Mouse (Mus musculus) lung, postnatal 0 days (tissue): Measurements from ENCODE around the gene Necab3. TPM values are rescaled to one million over a fixed set of nuclear protein-coding genes. Genes with fewer than 3 reads are reported as not detected.

Experiments
- ATAC-seq: fragments of 200-750 bp; cut with Nextera tagmentation; 2 replicates; pipeline ENCODE4 v1.8.0; 2017; ENCODE audit warnings: moderate library complexity
- DNase-seq: peaks from one replicate; pipeline ENCODE4 v3.0.0-alpha.2; 2016; ENCODE audit warnings: low spot score
- H3K27ac ChIP-seq: fragments of 300-500 bp; sonication (generic); 2 replicates; pipeline ENCODE4 v1.5.1; 2014; ENCODE audit warnings: antibody characterized with exemption, mild to moderate bottlenecking, low read length, mixed read lengths
- H3K27me3 ChIP-seq: fragments of 300-500 bp; sonication (generic); replicated peaks from 2 replicates; pipeline ENCODE4 v1.6.1; 2014; ENCODE audit warnings: low read length, mixed read lengths; ENCODE audit not compliant: insufficient read depth
- H3K36me3 ChIP-seq: fragments of 300-500 bp; sonication (generic); 2 replicates; pipeline ENCODE4 v1.6.1; 2014; ENCODE audit warnings: low read length, mixed read lengths; ENCODE audit not compliant: insufficient read depth
- H3K4me1 ChIP-seq: fragments of 300-500 bp; sonication (generic); 2 replicates; pipeline ENCODE4 v1.6.1; 2014; ENCODE audit warnings: antibody characterized with exemption, low read depth, low read length, mixed read lengths; ENCODE audit not compliant: insufficient read depth
- H3K4me2 ChIP-seq: fragments of 300-500 bp; sonication (generic); replicated peaks from 2 replicates; pipeline ENCODE4 v1.6.1; 2014; ENCODE audit warnings: low read depth, mild to moderate bottlenecking, low read length, moderate library complexity, mixed read lengths
- H3K4me3 ChIP-seq: fragments of 300-500 bp; sonication (generic); 2 replicates; pipeline ENCODE4 v1.5.1; 2014; ENCODE audit warnings: low read depth, low read length
- H3K9ac ChIP-seq: fragments of 300-500 bp; sonication (generic); replicated peaks from 2 replicates; pipeline ENCODE4 v1.6.1; 2014; ENCODE audit warnings: low read depth, mild to moderate bottlenecking
- H3K9me3 ChIP-seq: fragments of 300-500 bp; sonication (generic); 2 replicates; pipeline ENCODE4 v1.6.1; 2016; ENCODE audit warnings: low read length, mixed read lengths
- CTCF ChIP-seq: IDR thresholded peaks from 2 replicates; pipeline ENCODE4 v1.5.1; 2016; ENCODE audit warnings: antibody characterized with exemption, mild to moderate bottlenecking
- EP300 ChIP-seq: IDR thresholded peaks from 2 replicates; pipeline ENCODE4 v1.6.1; 2016; ENCODE audit warnings: antibody characterized with exemption, mild to moderate bottlenecking, control low read depth
- WGBS: fragments of 180-500 bp; shearing (Covaris S2); extraction: QIAGEN DNeasy Blood & Tissue Kit; methylation state at CpG from one replicate; pipeline ENCODE4 v1.1.7; 2014; 5-methylcytosine and 5-hydroxymethylcytosine counted together
- polyA plus RNA-seq: library from polyadenylated mRNA; unstranded; fragments of >200 nt; fragmentation: Nextera tagmentation; extraction: Ambion mirVana; gene quantifications from 2 replicates; pipeline ENCODE4 v1.2.1, GENCODE M21; 2015

The Necab3 gene
- polyA plus RNA-seq: 0.81 and 1.4 TPM in 2 replicates

DNA sequence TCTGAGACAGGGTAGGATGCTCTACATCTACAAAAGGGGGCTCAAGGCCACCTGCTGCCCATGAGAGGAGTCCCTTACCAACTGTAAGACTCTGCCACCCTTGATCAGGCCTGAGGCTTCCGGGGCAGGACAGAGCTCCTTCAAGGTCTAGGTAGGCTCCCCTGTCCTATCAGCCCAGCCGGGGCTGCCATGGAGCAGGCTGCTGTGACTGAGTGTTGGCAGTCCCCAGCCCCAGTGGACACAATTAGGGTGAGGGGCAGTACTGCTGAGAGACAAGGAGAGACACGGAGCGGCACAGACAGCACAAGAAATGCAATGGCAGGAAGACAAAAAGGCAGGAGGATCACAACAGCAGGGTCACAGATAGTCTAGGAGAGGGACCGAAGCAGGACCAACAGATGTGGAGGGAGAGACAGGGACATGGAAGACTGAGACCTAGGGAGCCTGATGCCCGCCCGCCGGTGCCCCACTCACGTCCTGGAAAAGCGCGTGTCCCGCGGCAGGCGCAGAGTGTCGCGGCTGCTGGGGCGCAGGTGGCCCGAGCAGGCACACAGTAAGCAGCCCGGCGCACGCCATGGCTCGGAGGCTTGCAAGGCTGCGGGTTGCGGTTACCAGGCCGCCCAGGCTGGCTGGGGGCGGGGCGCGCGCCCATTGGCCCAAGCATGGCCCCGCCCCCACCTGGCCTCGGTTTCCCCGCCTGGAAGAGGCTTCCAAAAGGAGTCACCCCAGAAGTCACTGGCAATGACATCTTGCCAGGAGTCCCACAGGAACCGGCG lies at the start of gene Necab3:
Necab3 (minus strand) TSS at position 627 of the 776 bp plus-strand sequence.
- Histone ChIP-seq H3K36me3 (no peaks in the 10 kb centered on the region), H3K27ac (no peak within 1 kb of the TSS), H3K4me3 (0 out of 2 replicates have a peak within 1 kb of the TSS, but pooled peaks have one; percentile 17), H3K4me1 (peaks cover 3% of the 10 kb centered on the region; the same call in 1 of the 2 replicates), H3K4me2 (peak within 1 kb of the TSS; percentile 41), H3K27me3 (no peaks in the 10 kb centered on the region), H3K9ac (no peak within 1 kb of the TSS), H3K9me3 (no peaks in the 10 kb centered on the region)
- ATAC-seq: peak; percentile 42; the same call in 1 of the 2 replicates
- TF ChIP-seq EP300 (no peak), CTCF (no peak)
- no peak for DNase-seq
- 9% methylated on average over 33 of the region's 34 CpGs for WGBS

DNA sequence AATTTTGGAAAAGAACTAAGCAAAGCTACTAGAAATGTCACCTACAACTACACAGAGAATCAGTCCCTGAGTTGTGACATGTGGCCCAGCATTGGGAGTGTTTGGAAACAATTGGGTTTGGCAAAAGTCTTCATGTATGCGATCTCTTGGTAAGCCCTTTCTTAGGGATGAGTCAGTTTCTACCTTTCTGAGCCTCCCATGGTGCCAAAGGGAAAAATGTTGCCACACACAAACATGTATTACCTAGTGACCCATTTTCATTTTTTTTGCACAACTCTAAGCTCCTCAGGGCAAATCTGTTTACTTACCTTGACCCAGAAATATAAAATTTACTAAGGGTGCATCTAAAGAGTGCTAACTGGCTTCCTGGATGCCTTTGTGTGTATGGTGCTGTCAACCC lies 48.3 kb upstream of the Necab3 start:
- no peak for TF ChIP-seq EP300
- no peak for TF ChIP-seq CTCF
- 70% methylated on average over 1 of the region's 1 CpGs for WGBS
- H3K4me3 ChIP-seq: no peak overlapping the region

DNA sequence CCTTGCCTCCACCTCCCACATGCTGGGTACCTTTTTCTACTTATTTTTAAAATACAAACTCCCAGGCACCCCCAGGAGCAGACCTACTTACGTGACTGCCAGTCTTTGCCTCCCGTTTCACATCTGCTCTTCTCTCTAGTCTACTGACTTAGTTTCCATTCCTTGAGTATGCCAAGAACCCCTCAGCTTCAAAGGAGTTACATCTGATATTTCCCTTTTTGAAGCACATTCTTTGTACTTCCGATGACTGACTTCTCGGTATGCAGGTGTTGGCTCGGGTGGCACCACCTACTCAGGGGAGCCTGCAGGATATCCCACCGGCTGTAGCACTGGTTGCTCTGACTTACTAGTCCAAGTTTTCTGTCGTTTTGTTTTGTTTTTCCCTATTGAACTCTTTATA lies 45.5 kb upstream of the Necab3 start:
- 18% methylated on average over 7 of the region's 7 CpGs for WGBS
- ATAC-seq: no peak
- peak overlapping the region; percentile 34 for H3K27ac ChIP-seq

More for the DNA sequence above, 48.3 kb upstream of the Necab3 start:
- DNase-seq: no peak
- H3K27ac ChIP-seq: no peak overlapping the region
- no peaks in the 10 kb centered on the region for H3K36me3 ChIP-seq
- H3K4me1 ChIP-seq: peaks cover 3% of the 10 kb centered on the region; the same call in 1 of the 2 replicates
- no peak for ATAC-seq
- H3K27me3 ChIP-seq: no peaks in the 10 kb centered on the region
- no peak overlapping the region for H3K4me2 ChIP-seq
- H3K9ac ChIP-seq: no peak overlapping the region
- H3K9me3 ChIP-seq: no peaks in the 10 kb centered on the region

DNA sequence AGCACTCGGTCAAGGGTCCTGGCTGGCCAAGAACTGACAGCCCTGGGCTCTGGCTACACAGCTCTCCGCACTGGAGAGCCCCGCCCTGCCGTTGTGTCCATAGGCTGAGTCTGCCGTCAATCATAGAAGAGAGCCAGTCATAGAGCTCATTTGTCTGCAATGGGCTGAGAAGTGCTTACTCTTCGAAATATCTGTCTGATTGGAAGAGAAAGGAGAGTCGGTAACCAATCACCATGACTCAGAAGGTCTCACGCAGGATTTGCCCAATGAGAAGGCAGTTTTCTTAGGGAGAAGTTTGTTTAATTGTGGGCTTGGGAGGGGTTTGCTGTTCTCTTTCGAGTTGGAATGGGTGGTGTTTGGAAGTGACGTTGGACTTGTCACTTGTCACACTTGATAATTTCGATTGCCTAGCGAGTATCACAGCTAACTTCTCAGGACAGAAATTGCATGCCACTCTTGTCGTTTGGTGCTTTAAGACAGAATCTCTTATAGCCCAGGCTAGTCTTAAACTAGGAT lies 45.0 kb upstream of the Necab3 start, which contains the start of gene Pxmp4:
Pxmp4 (minus strand) TSS at position 71 of the 516 bp plus-strand sequence.
- TF ChIP-seq CTCF: no peak
- 0 out of 2 replicates have a peak, but pooled peaks have one; percentile 38 for TF ChIP-seq EP300
- Histone ChIP-seq H3K9me3 (no peaks in the 10 kb centered on the region), H3K36me3 (no peaks in the 10 kb centered on the region), H3K27me3 (no peaks in the 10 kb centered on the region), H3K4me3 (peak within 1 kb of the TSS; percentile 72), H3K4me1 (peaks cover 3% of the 10 kb centered on the region; the same call in 1 of the 2 replicates), H3K27ac (peak within 1 kb of the TSS; percentile 87), H3K4me2 (peak within 1 kb of the TSS; percentile 73), H3K9ac (peak within 1 kb of the TSS; percentile 82)
- peak; percentile 99 for DNase-seq
- WGBS: under 1% methylated on average over 13 of the region's 13 CpGs
- ATAC-seq: peak; percentile 100

More for the DNA sequence above, 45.5 kb upstream of the Necab3 start:
- Histone ChIP-seq H3K9ac (0 out of 2 replicates have a peak overlapping the region, but pooled peaks have one; percentile 13), H3K9me3 (no peaks in the 10 kb centered on the region), H3K36me3 (no peaks in the 10 kb centered on the region), H3K27me3 (no peaks in the 10 kb centered on the region), H3K4me2 (peak overlapping the region; percentile 73), H3K4me1 (peaks cover 3% of the 10 kb centered on the region; the same call in 1 of the 2 replicates), H3K4me3 (peak overlapping the region; percentile 27)
- TF ChIP-seq CTCF (no peak), EP300 (no peak)
- DNase-seq: peak; percentile 35

DNA sequence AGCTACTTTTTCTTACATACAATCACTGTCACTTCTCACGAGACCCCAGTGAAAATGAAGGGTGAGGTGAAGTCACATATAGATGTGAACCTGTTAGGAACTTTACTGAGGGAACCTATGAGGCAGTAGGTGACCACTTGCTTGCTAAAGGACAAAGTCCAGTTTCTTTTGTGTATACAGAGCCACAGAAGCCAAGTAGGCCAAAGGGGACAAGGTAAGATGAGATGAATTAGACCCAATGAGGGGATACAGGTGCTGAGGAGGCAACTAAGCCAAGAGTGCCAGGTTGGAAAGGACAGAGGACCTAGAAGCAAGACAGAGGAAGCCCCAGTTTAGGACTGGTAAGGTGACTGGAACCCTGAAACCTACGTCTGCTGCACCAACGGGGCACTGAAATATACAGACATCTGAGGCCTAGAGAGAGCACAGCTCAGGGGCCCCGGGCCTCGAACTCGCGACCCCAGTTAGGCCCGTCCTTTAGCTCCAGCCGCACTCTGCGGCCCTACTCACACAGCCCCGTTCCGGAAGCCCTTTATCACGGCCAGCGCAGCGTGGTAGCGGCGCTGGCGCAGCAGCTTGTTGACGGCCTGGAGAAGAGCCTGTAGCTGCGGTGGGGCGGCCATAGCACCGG lies 44.4 kb upstream of the Necab3 start:
- H3K27me3 ChIP-seq: no peaks in the 10 kb centered on the region
- H3K9ac ChIP-seq: peak overlapping the region; percentile 82
- peaks cover 3% of the 10 kb centered on the region; the same call in 1 of the 2 replicates for H3K4me1 ChIP-seq
- no peaks in the 10 kb centered on the region for H3K36me3 ChIP-seq
- DNase-seq (peak; percentile 31), ATAC-seq (no peak)
- H3K9me3 ChIP-seq: no peaks in the 10 kb centered on the region
- H3K4me2 ChIP-seq: peak overlapping the region; percentile 73
- TF ChIP-seq CTCF (no peak), EP300 (no peak)
- H3K4me3 ChIP-seq: peak overlapping the region; percentile 72
- H3K27ac ChIP-seq: peak overlapping the region; percentile 87
- WGBS: 19% methylated on average over 22 of the region's 22 CpGs

DNA sequence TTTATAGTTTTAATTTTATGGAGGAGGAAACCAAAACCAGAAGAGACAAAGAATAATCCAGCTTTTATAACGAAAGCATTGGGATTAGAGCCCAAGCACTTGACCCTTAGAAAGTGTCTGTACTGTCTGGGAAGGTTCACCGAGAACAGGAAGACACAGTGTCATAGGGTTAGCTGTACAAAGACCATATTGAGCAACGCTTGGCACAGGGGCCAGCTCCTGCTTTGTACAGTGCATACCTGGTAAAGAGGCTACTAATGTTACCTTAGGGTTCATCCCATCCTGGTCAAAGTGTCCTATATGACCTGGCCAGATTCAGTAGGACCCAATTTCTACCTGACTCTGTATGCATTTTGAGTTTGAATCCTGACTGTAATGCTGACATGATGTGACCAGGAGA lies 42.6 kb upstream of the Necab3 start:
- Histone ChIP-seq H3K4me1 (peaks cover 3% of the 10 kb centered on the region; the same call in 1 of the 2 replicates), H3K9ac (no peak overlapping the region), H3K27ac (no peak overlapping the region), H3K27me3 (no peaks in the 10 kb centered on the region), H3K9me3 (no peaks in the 10 kb centered on the region), H3K36me3 (no peaks in the 10 kb centered on the region), H3K4me2 (no peak overlapping the region), H3K4me3 (no peak overlapping the region)
- DNase-seq (no peak), ATAC-seq (no peak)
- TF ChIP-seq EP300 (no peak), CTCF (no peak)
- WGBS: 67% methylated on average over 3 of the region's 3 CpGs
